Mouse (Mus musculus): ENCODE data around the gene Pacrg. TPM values are rescaled to one million over a fixed set of nuclear protein-coding genes. Genes with fewer than 3 reads are reported as not detected.

The Pacrg gene
- polyA plus RNA-seq, 1 experiment from 2014 or later: 1.1 TPM

DNA sequence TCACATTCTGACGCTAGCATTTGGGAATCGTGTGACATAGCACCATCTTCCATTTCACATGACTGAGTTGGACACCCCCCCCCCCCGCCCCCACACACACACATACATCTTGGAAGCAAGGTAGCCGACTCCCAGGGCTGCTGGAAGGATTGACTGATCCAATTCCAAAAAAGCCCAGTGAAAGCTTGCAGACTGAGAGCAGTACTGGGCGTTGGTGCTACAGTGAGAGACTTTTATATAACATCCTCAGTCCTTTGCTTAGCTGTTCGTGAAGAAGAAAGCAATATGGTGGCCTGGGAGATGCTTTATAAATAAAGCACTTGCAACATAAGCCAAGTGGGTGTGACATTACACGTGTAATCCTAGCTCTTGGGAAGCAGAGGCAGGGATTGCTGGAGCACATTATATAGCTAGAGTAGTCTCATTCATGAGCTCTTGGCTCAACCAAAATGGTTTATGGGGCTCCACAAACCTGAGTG lies 251.2 kb downstream of the Pacrg start:
- H3K4me3 ChIP-seq (ENCODE audit: low read length): no peak overlapping the region
- ATAC-seq (replicated peaks; ENCODE audit: extremely low read depth, insufficient read depth, low FRiP score): no peak
- H3K4me1 ChIP-seq (ENCODE audit: control insufficient read depth, insufficient read depth, low read length): no peaks in the 10 kb centered on the region
- H3K9me3 ChIP-seq (replicated peaks; ENCODE audit: control insufficient read depth, low read length): no peaks in the 10 kb centered on the region
- WGBS: 84% methylated on average over 7 of the region's 7 CpGs
- no peak overlapping the region for H3K9ac ChIP-seq (ENCODE audit: low read length)
- no peak overlapping the region for H3K27ac ChIP-seq (ENCODE audit: low read length)
- H3K27me3 ChIP-seq (ENCODE audit: control insufficient read depth, insufficient read depth, low read length): no peaks in the 10 kb centered on the region
- H3K36me3 ChIP-seq (ENCODE audit: control insufficient read depth, insufficient read depth): no peaks in the 10 kb centered on the region
- no peak overlapping the region for H3K4me2 ChIP-seq (ENCODE audit: low read depth, low read length)

DNA sequence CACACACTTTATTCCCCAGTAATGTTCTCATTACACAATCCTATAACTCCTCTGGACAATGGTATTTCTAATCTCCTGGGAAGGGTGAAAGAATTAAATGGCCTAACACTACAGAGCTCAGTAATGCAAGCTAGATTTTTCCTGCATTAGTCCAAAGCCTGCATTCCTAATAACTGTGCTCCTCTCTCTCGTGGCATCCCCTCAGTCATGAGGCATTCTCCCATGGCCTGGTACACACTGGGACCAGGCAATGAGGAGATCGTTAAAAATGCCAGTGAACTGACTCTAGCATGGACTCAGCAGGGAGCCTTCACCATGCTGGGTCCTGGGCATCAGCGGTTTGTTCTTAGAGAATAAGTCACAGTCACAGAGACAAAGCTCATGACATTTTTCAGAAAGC lies 256.8 kb downstream of the Pacrg start:
- Histone ChIP-seq H3K4me3 (ENCODE audit: low read length) (no peak overlapping the region), H3K4me1 (ENCODE audit: control insufficient read depth, insufficient read depth, low read length) (0 out of 2 replicates have a peak, but pooled peaks cover 3% of the 10 kb centered on the region)

DNA sequence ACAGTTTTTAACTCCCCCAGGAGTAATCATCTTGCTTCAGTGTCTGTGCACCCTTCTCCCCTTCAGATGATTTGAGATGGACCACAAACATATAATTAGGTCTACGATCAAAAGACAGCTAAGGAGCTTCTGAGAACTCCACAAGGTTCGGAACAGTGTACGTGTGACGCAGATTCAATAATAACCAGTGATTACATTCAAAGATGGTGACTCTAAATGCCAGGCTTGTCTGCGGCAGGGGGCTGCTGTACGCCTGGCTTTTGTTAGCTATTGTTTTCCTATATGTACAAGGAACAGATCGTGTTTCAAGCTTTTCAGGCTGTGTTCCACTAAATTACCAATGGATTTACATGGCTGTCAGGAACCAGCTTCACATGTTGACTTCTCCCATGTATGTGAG lies 264.8 kb downstream of the Pacrg start:
- no peaks in the 10 kb centered on the region for H3K27me3 ChIP-seq (ENCODE audit: control insufficient read depth, insufficient read depth, low read length)
- H3K4me1 ChIP-seq (ENCODE audit: control insufficient read depth, insufficient read depth, low read length): 0 out of 2 replicates have a peak, but pooled peaks cover 3% of the 10 kb centered on the region
- 87% methylated on average over 7 of the region's 7 CpGs for WGBS
- no peak for ATAC-seq (replicated peaks; ENCODE audit: extremely low read depth, insufficient read depth, low FRiP score)
- no peaks in the 10 kb centered on the region for H3K36me3 ChIP-seq (ENCODE audit: control insufficient read depth, insufficient read depth)
- no peak overlapping the region for H3K9ac ChIP-seq (ENCODE audit: low read length)
- no peak overlapping the region for H3K4me3 ChIP-seq (ENCODE audit: low read length)
- H3K27ac ChIP-seq (ENCODE audit: low read length): no peak overlapping the region
- H3K4me2 ChIP-seq (ENCODE audit: low read depth, low read length): no peak overlapping the region
- no peaks in the 10 kb centered on the region for H3K9me3 ChIP-seq (replicated peaks; ENCODE audit: control insufficient read depth, low read length)

More for the DNA sequence above, 256.8 kb downstream of the Pacrg start:
- ATAC-seq (replicated peaks; ENCODE audit: extremely low read depth, insufficient read depth, low FRiP score): no peak
- Histone ChIP-seq H3K27ac (ENCODE audit: low read length) (no peak overlapping the region), H3K9ac (ENCODE audit: low read length) (no peak overlapping the region), H3K36me3 (ENCODE audit: control insufficient read depth, insufficient read depth) (no peaks in the 10 kb centered on the region), H3K9me3 (replicated peaks; ENCODE audit: control insufficient read depth, low read length) (no peaks in the 10 kb centered on the region), H3K27me3 (ENCODE audit: control insufficient read depth, insufficient read depth, low read length) (no peaks in the 10 kb centered on the region), H3K4me2 (ENCODE audit: low read depth, low read length) (no peak overlapping the region)
- WGBS: 64% methylated on average over 3 of the region's 3 CpGs

DNA sequence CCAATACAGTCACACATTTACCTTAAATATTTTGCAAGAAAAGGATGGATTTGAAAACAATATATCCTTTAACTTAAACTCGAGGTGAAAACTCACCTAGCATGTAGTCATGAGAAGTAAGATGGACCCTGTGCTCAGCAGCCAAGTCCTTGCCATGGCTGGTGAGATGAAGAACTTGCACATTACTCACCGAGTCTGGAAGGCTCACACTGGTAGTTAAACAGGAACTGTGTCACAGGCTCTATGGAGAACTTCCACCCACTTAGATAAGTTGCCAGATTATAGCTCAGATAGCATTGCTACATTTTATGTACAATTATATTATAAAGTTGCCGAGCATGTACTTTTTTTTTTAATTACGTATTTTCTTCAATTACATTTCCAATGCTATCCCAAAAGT lies 267.7 kb downstream of the Pacrg start:
- H3K9me3 ChIP-seq (replicated peaks; ENCODE audit: control insufficient read depth, low read length): no peaks in the 10 kb centered on the region
- no peaks in the 10 kb centered on the region for H3K27me3 ChIP-seq (ENCODE audit: control insufficient read depth, insufficient read depth, low read length)
- no peak overlapping the region for H3K9ac ChIP-seq (ENCODE audit: low read length)
- no peaks in the 10 kb centered on the region for H3K36me3 ChIP-seq (ENCODE audit: control insufficient read depth, insufficient read depth)
- no peak overlapping the region for H3K4me2 ChIP-seq (ENCODE audit: low read depth, low read length)
- WGBS: 85% methylated on average over 4 of the region's 4 CpGs
- no peaks in the 10 kb centered on the region for H3K4me1 ChIP-seq (ENCODE audit: control insufficient read depth, insufficient read depth, low read length)
- H3K27ac ChIP-seq (ENCODE audit: low read length): no peak overlapping the region
- no peak for ATAC-seq (replicated peaks; ENCODE audit: extremely low read depth, insufficient read depth, low FRiP score)
- no peak overlapping the region for H3K4me3 ChIP-seq (ENCODE audit: low read length)

DNA sequence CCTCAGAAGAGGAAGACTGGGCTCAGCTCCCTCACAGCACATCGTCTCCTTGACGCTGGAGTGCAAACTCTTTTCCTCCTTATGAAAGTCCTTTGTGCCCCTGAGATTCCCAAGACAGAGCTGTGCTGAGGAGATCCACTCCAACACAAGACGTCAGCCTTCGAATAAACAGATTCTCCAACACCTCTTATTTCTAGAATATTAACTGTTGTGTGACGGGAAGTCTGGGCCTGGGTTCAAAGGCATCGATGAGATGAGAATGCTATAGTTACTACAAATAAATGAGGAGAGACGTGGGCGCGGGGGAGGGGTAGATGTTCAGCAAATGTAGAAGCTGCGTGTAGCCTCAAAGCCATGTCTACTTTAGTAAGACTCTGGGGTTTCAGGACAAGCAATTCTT lies 270.8 kb downstream of the Pacrg start:
- 82% methylated on average over 10 of the region's 10 CpGs for WGBS

DNA sequence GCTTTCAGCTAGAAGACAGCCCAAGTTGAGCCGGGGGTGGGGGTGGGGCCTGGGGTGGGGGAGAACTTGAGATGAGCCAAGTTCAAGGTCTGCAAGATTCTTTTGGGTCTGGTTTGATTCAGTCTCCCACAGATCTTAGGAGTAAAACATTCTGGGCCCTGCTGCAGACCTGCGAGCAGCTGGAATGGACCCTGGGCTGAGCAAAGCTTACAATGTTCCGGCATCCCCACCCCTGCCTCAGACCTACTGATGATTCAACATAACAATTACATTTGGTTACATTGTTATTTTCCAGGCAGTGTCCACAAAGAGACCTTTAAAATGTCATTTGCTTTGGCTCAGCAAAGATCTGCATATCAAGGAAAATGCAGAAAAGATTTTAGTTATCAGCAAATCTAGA lies 272.7 kb downstream of the Pacrg start:
- no peaks in the 10 kb centered on the region for H3K9me3 ChIP-seq (replicated peaks; ENCODE audit: control insufficient read depth, low read length)
- H3K27me3 ChIP-seq (ENCODE audit: control insufficient read depth, insufficient read depth, low read length): no peaks in the 10 kb centered on the region
- ATAC-seq (replicated peaks; ENCODE audit: extremely low read depth, insufficient read depth, low FRiP score): no peak
- H3K4me3 ChIP-seq (ENCODE audit: low read length): no peak overlapping the region
- WGBS: 90% methylated on average over 3 of the region's 3 CpGs
- H3K36me3 ChIP-seq (ENCODE audit: control insufficient read depth, insufficient read depth): no peaks in the 10 kb centered on the region
- peaks cover 4% of the 10 kb centered on the region for H3K4me1 ChIP-seq (ENCODE audit: control insufficient read depth, insufficient read depth, low read length)
- no peak overlapping the region for H3K27ac ChIP-seq (ENCODE audit: low read length)
- no peak overlapping the region for H3K4me2 ChIP-seq (ENCODE audit: low read depth, low read length)
- no peak overlapping the region for H3K9ac ChIP-seq (ENCODE audit: low read length)

More for the DNA sequence above, 270.8 kb downstream of the Pacrg start:
- Histone ChIP-seq H3K9ac (ENCODE audit: low read length) (no peak overlapping the region), H3K4me1 (ENCODE audit: control insufficient read depth, insufficient read depth, low read length) (peaks cover 4% of the 10 kb centered on the region), H3K27me3 (ENCODE audit: control insufficient read depth, insufficient read depth, low read length) (no peaks in the 10 kb centered on the region), H3K4me2 (ENCODE audit: low read depth, low read length) (no peak overlapping the region), H3K27ac (ENCODE audit: low read length) (no peak overlapping the region), H3K36me3 (ENCODE audit: control insufficient read depth, insufficient read depth) (no peaks in the 10 kb centered on the region), H3K9me3 (replicated peaks; ENCODE audit: control insufficient read depth, low read length) (no peaks in the 10 kb centered on the region), H3K4me3 (ENCODE audit: low read length) (no peak overlapping the region)
- ATAC-seq (replicated peaks; ENCODE audit: extremely low read depth, insufficient read depth, low FRiP score): no peak

DNA sequence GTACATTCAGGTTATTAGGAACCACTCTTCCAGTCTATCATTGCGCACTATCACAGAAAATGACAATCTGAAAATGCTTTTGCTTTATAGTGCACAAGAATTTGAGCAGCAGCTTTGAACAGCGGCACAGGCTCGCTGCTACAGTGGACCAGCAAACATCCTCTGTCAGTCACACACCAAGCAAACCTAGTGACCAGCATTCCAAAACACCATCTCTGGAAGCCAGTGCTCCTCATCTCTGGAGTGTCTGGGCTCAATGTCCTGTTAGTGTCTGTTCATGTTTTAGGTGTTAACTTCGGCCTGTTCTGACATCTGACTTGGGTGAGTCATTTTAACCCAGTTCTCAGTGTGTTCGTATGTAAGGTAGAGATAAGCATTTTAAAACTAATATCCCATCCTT lies 275.9 kb downstream of the Pacrg start:
- Histone ChIP-seq H3K27me3 (ENCODE audit: control insufficient read depth, insufficient read depth, low read length) (no peaks in the 10 kb centered on the region), H3K9ac (ENCODE audit: low read length) (no peak overlapping the region), H3K27ac (ENCODE audit: low read length) (no peak overlapping the region), H3K4me1 (ENCODE audit: control insufficient read depth, insufficient read depth, low read length) (peaks cover 4% of the 10 kb centered on the region), H3K36me3 (ENCODE audit: control insufficient read depth, insufficient read depth) (no peaks in the 10 kb centered on the region), H3K4me2 (ENCODE audit: low read depth, low read length) (no peak overlapping the region), H3K9me3 (replicated peaks; ENCODE audit: control insufficient read depth, low read length) (no peaks in the 10 kb centered on the region), H3K4me3 (ENCODE audit: low read length) (no peak overlapping the region)
- 90% methylated on average over 5 of the region's 5 CpGs for WGBS
- no peak for ATAC-seq (replicated peaks; ENCODE audit: extremely low read depth, insufficient read depth, low FRiP score)

DNA sequence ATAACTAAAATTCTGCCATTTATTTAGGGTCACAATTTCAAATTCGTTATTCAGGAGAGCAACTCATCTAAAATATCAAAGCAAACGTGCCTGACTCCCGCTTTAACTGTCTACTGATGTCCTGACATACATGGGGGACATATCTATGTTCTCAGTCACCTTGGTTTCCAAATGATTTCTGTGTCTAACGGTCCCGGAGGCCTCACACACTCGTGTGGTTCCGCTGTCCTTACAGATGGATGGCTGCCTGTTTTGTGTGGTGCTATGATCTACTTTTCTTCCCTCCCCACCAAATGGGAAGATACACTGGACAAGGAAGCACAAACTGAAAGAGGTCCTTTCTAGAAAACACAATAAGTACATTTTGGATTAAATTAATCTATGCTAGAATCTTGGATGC lies 277.2 kb downstream of the Pacrg start:
- Histone ChIP-seq H3K4me1 (ENCODE audit: control insufficient read depth, insufficient read depth, low read length) (peaks cover 4% of the 10 kb centered on the region), H3K27ac (ENCODE audit: low read length) (no peak overlapping the region), H3K9me3 (replicated peaks; ENCODE audit: control insufficient read depth, low read length) (no peaks in the 10 kb centered on the region), H3K4me2 (ENCODE audit: low read depth, low read length) (no peak overlapping the region), H3K9ac (ENCODE audit: low read length) (no peak overlapping the region), H3K36me3 (ENCODE audit: control insufficient read depth, insufficient read depth) (no peaks in the 10 kb centered on the region), H3K4me3 (ENCODE audit: low read length) (no peak overlapping the region), H3K27me3 (ENCODE audit: control insufficient read depth, insufficient read depth, low read length) (no peaks in the 10 kb centered on the region)
- 90% methylated on average over 7 of the region's 7 CpGs for WGBS
- ATAC-seq (replicated peaks; ENCODE audit: extremely low read depth, insufficient read depth, low FRiP score): no peak

DNA sequence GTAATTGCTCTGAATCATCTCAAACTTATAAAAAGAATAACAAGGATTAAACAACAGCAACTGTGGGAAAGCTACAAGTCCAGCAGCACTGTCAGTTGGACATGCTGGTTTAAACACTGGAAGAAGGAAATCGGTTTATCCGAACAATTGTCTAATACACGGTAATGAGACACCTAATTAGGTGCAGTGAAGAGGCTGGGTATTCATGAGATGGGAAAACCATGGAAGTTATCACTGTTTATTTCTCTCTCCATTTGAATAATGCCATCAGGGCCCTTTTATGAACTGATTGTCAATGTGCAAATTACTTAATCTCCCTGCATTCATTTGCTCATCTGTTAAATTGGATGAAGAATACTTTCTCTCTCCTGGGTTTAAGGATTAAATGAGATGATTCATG lies 280.1 kb downstream of the Pacrg start:
- no peak for ATAC-seq (replicated peaks; ENCODE audit: extremely low read depth, insufficient read depth, low FRiP score)
- no peaks in the 10 kb centered on the region for H3K9me3 ChIP-seq (replicated peaks; ENCODE audit: control insufficient read depth, low read length)
- H3K9ac ChIP-seq (ENCODE audit: low read length): no peak overlapping the region
- H3K4me2 ChIP-seq (ENCODE audit: low read depth, low read length): no peak overlapping the region
- H3K36me3 ChIP-seq (ENCODE audit: control insufficient read depth, insufficient read depth): no peaks in the 10 kb centered on the region
- no peak overlapping the region for H3K27ac ChIP-seq (ENCODE audit: low read length)
- no peak overlapping the region for H3K4me3 ChIP-seq (ENCODE audit: low read length)
- H3K4me1 ChIP-seq (ENCODE audit: control insufficient read depth, insufficient read depth, low read length): no peaks in the 10 kb centered on the region
- 85% methylated on average over 3 of the region's 3 CpGs for WGBS
- H3K27me3 ChIP-seq (ENCODE audit: control insufficient read depth, insufficient read depth, low read length): no peaks in the 10 kb centered on the region

DNA sequence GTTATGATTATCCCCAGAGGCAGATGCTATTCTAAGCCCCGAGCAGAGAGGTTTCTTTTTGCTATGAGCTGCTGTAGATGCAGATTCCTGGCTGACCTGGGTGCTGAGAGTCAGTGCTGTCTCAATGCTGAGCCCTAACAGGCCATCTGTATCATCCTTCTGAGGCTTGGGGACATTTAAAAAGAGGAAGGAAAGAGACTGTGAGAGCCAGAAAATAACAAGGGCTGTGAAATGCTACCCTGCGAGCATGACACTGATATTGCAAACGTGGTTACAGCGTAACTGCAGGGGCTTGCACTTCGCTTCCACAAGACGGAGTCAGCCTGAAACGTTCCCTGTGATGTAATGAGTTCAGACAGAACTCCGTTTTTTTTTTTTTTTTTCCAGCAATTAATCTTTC lies 281.4 kb downstream of the Pacrg start:
- no peak overlapping the region for H3K4me2 ChIP-seq (ENCODE audit: low read depth, low read length)
- H3K4me3 ChIP-seq (ENCODE audit: low read length): no peak overlapping the region
- no peaks in the 10 kb centered on the region for H3K4me1 ChIP-seq (ENCODE audit: control insufficient read depth, insufficient read depth, low read length)
- no peaks in the 10 kb centered on the region for H3K36me3 ChIP-seq (ENCODE audit: control insufficient read depth, insufficient read depth)
- H3K27ac ChIP-seq (ENCODE audit: low read length): no peak overlapping the region
- WGBS: 71% methylated on average over 8 of the region's 8 CpGs
- H3K27me3 ChIP-seq (ENCODE audit: control insufficient read depth, insufficient read depth, low read length): no peaks in the 10 kb centered on the region
- ATAC-seq (replicated peaks; ENCODE audit: extremely low read depth, insufficient read depth, low FRiP score): no peak
- no peaks in the 10 kb centered on the region for H3K9me3 ChIP-seq (replicated peaks; ENCODE audit: control insufficient read depth, low read length)
- no peak overlapping the region for H3K9ac ChIP-seq (ENCODE audit: low read length)
